Mouse (Mus musculus) cortical plate, adult 2 months (tissue): ENCODE measurements around the gene Tmco1. TPM values are rescaled to one million over a fixed set of nuclear protein-coding genes. Genes with fewer than 3 reads are reported as not detected.
"Not testable (repeated sequence)": the region's sequence is repeated elsewhere in the genome, so short reads cannot be mapped to it uniquely, and the experiment has no call there.

Experiments used
- H3K27ac ChIP-seq: fragments of 200-500 bp; 2 replicates; pipeline ENCODE4 v1.5.1; 2012; ENCODE audit warnings: low read length, control low read depth, inconsistent platforms; ENCODE audit not compliant: insufficient read depth
- H3K4me1 ChIP-seq: fragments of 200-500 bp; 2 replicates; pipeline ENCODE4 v1.6.1; 2011; ENCODE audit warnings: low read length; ENCODE audit not compliant: control insufficient read depth, insufficient read depth
- H3K4me3 ChIP-seq: fragments of 200-500 bp; 2 replicates; pipeline ENCODE4 v1.5.1; 2011; ENCODE audit warnings: mild to moderate bottlenecking, low read length, control low read depth; ENCODE audit not compliant: insufficient read depth
- CTCF ChIP-seq: fragments of 200-500 bp; IDR thresholded peaks from 2 replicates; pipeline ENCODE4 v1.5.1; 2011; ENCODE audit warnings: mild to moderate bottlenecking, control low read depth, low read length; ENCODE audit not compliant: insufficient read depth; ENCODE audit errors: extremely low read depth
- POLR2A ChIP-seq: fragments of 200-500 bp; IDR thresholded peaks from 2 replicates; pipeline ENCODE4 v1.6.1; 2011; ENCODE audit warnings: mild to moderate bottlenecking, low read length, control low read depth; ENCODE audit not compliant: insufficient read depth; ENCODE audit errors: extremely low read depth
- polyA plus RNA-seq: library from polyadenylated mRNA; depleted of rRNA; stranded (reverse); fragments of >200 nt; gene quantifications from 2 replicates; pipeline ENCODE4 v1.2.3, GENCODE M21; 2012

The Tmco1 gene
- polyA plus RNA-seq, 1 experiment, result 70.4 TPM

DNA sequence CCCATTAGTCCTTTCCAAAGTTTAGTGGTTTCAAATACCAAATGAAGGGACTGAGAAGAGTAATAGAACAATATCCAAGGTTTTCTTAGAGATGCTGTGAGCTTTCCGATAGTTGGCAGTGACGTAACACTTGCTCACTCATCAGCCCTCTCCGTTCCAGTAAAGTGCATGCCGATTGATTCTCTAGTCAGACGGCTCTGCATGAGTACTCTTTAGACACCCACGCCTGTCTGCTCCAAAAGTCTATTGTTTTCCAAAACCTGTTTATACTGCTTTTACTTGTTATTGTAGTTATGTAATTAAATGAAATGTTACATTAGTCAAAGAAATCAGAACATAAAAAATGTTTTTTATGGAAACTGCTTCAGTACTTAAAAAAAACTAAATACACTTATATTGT, 20.6 kb downstream of the Tmco1 start:
- Histone ChIP-seq H3K4me1 (no peaks in the 10 kb centered on the region), H3K4me3 (no peak overlapping the region), H3K27ac (no peak overlapping the region)
- no peak for TF ChIP-seq CTCF
- no peak for TF ChIP-seq POLR2A

- Histone ChIP-seq H3K4me1 (no peaks in the 10 kb centered on the region), H3K27ac (no peak overlapping the region), H3K4me3 (no peak overlapping the region)
- TF ChIP-seq CTCF (no peak), POLR2A (no peak)
Measured at GRCm38 (mm10) chr1:167331106-167331505, 22.9 kb downstream of the Tmco1 start.

DNA sequence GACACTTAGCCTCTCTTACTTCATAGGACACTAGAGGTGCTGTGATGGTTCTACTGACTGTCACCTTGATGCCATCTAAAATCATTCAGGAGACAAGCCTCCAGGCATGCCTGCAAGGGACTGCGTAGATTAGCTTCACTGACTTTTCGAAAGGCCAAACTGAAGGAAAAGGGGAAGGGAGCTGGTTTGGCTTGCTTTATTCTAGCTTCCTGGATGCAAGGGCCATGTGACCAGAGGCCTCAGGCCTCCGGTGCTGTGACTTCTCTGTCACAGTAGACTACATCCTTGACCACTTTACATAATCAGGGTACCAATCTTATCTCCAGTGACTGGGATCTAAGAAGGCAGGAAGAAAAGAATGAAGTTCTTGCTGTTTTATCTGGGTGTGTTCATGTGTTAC, 28.2 kb downstream of the Tmco1 start:
- Histone ChIP-seq H3K4me1 (no peaks in the 10 kb centered on the region), H3K4me3 (no peak overlapping the region), H3K27ac (no peak overlapping the region)
- TF ChIP-seq CTCF, result no peak
- no peak for TF ChIP-seq POLR2A

GRCm38 (mm10) chr1:167337463-167338095, 29.4 kb downstream of the Tmco1 start:
- H3K27ac ChIP-seq, result no peak overlapping the region
- H3K4me3 ChIP-seq, result no peak overlapping the region
- no peak for TF ChIP-seq POLR2A
- peak; percentile 80 for TF ChIP-seq CTCF
- no peaks in the 10 kb centered on the region for H3K4me1 ChIP-seq

GRCm38 (mm10) chr1:167339177-167339781, 31.1 kb downstream of the Tmco1 start:
- H3K27ac ChIP-seq, result no peak overlapping the region
- no peaks in the 10 kb centered on the region for H3K4me1 ChIP-seq
- H3K4me3 ChIP-seq, result no peak overlapping the region
- no peak for TF ChIP-seq POLR2A
- TF ChIP-seq CTCF, result no peak

DNA sequence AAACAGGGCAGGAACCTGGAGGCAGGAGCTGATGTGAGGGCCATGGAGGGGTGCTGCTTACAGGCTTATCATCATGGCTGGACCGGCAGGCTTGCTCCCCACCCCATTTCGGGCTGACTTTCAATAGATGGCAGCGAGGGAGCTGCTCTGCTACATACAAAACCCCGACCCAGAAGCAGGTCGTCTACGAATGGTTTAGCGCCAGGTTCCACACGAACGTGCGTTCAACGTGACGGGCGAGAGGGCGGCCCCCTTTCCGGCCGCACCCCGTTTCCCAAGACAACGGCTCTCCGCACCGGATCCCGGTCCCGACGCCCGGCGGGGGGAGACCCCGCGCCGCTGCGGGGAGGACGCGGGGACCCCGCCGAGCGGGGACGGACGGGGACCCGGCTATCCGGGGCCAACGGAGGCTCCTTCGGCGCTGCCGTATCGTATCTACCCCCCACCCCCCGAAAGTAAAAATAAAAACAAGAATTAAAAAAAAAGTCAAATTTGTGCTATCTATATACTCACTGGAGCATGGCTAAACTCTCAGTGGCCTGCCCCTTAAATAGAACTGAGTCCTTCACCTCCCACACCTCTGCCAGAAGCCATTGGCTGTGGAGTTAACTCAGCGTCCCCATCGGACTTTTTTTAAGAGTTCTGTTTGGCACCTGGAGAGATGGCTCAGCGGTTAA, 32.1 kb downstream of the Tmco1 start:
- TF ChIP-seq POLR2A (no peak), CTCF (no peak)
- H3K27ac ChIP-seq, result no peak overlapping the region
- H3K4me3 ChIP-seq, result peak overlapping the region; percentile 12
- H3K4me1 ChIP-seq, result no peaks in the 10 kb centered on the region

DNA sequence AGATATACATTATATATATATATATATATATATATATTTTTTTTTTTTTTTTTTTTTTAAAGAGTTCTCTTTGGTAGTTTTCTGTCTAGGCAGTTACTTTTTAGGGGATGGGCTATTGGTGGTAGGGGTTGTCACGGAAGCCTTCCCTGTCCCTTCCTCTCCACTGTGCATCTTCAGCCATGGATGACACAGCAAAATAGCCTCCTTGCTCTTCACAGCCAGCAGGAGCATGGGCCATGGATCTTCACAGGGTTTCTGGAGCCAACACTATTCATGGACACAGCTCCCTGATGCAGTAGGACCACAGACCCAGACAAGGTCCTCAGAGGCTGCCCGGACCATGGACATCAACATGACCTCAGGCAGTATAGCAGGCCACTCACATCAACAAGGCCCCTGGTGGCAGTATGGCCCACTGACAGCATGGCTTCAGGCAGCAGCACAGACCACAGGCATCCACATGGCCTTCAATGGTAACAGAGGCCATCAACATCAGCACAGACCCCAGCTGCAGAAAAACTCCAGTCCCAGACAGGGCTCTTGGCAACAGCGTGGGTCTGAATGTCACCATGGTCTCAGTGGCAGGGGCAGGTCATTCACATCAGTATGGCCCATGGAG, 32.8 kb downstream of the Tmco1 start:
- no peak for TF ChIP-seq CTCF
- TF ChIP-seq POLR2A, result no peak
- no peak overlapping the region for H3K4me3 ChIP-seq
- no peaks in the 10 kb centered on the region for H3K4me1 ChIP-seq
- H3K27ac ChIP-seq, result no peak overlapping the region

DNA sequence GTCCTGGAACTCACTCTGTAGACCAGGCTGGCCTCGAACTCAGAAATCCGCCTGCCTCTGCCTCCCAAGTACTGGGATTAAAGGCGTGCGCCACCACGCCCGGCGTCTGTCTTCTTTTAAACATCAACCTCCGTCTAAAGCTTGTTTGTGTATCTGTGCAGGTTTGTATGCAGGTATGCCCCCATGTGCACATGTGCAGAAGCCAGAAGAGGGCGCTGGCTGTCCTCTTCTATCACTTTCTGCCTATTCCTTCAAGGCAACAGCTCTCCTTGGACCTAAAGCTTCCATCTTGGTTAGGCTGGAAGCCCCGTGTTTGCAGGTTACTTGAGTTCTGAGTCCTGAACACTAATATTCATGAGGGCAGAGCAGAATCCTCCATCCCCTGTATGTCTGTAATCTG, 34.7 kb downstream of the Tmco1 start:
- Histone ChIP-seq H3K27ac (no peak overlapping the region), H3K4me1 (no peaks in the 10 kb centered on the region), H3K4me3 (no peak overlapping the region)
- TF ChIP-seq POLR2A (no peak), CTCF (no peak)

- H3K4me1 ChIP-seq, H3K4me3 ChIP-seq, H3K27ac ChIP-seq: not testable (repeated sequence)
Measured at GRCm38 (mm10) chr1:167345994-167346520, 37.9 kb downstream of the Tmco1 start.

GRCm38 (mm10) chr1:167349206-167349605, 41.0 kb downstream of the Tmco1 start:
- peak overlapping the region; percentile 77; the same call in 1 of the 2 replicates for H3K4me3 ChIP-seq
- H3K27ac ChIP-seq, H3K4me1 ChIP-seq: not testable (repeated sequence)
